Mouse (Mus musculus) myocyte (in vitro differentiated cells): ENCODE data around the gene Tbc1d14.

Experiments used
- E2F4 ChIP-seq: IDR thresholded peaks from one replicate; pipeline ENCODE4 v1.6.1; 2011; ENCODE audit warnings: mild to moderate bottlenecking, control low read depth, moderate library complexity; ENCODE audit not compliant: insufficient read depth
- MYOG ChIP-seq, 3 experiments: IDR thresholded peaks; one replicate each; pipeline ENCODE4 v1.6.1; 2011; ENCODE audit warnings: control low read depth in 2 of 3, low read depth in 2 of 3, mild to moderate bottlenecking in 2 of 3; ENCODE audit not compliant: insufficient read length in 2 of 3, control insufficient read depth in 1 of 3, insufficient read depth in 1 of 3
- POLR2A ChIP-seq: IDR thresholded peaks from one replicate; pipeline ENCODE4 v1.6.1; 2011; ENCODE audit warnings: low read depth, mild to moderate bottlenecking, control low read depth, moderate library complexity; ENCODE audit not compliant: insufficient read length
- TCF12 ChIP-seq: IDR thresholded peaks from one replicate; pipeline ENCODE4 v1.6.1; 2011; ENCODE audit warnings: mild to moderate bottlenecking, control low read depth; ENCODE audit not compliant: poor library complexity, insufficient read depth, severe bottlenecking
- TCF3 ChIP-seq: IDR thresholded peaks from one replicate; pipeline ENCODE4 v1.6.1; 2011; ENCODE audit warnings: low read depth, control low read depth; ENCODE audit not compliant: insufficient read length

DNA sequence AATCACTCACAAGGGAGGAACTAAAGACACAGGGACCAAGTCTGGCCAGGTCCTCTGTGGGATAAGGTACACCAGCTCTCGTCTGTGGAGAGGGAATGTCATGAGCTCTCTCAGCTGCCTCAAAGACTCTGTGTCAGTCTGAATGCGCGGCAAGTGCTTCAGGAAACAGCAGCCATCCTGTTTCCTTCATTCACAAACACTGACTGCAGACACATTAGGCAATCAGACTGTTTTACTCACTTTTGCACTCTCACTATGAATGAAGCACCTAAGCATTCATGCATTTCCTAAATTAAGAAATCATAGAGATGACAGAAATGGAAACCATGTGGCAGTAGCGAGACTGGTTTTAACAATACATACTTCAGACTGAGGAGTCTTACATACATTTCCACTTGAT lies 25.3 kb upstream of the Tbc1d14 start:
- TF ChIP-seq MYOG (IDR thresholded peaks at IDR 0.05; ENCODE audit: control insufficient read depth in 1 of 3, insufficient read depth in 1 of 3, insufficient read length in 2 of 3, low read depth in 2 of 3) = no peak
- TF ChIP-seq POLR2A = no peak
- no peak for TF ChIP-seq TCF3
- no peak for TF ChIP-seq TCF12
- TF ChIP-seq E2F4 = no peak
